Mouse (Mus musculus): ENCODE data around the gene Gemin8. TPM values are rescaled to one million over a fixed set of nuclear protein-coding genes. Genes with fewer than 3 reads are reported as not detected.

Gene Gemin8
- 0.66 and 2.9 TPM in 2 replicates for polyA plus RNA-seq (2012; ENCODE audit: low replicate concordance)

GRCm38 (mm10) chrX:166169892-166170799, at the start of gene Gemin8:
Gene Gemin8, plus strand, starts transcription at chrX:166170454.

GRCm38 (mm10) chrX:166238831-166239460, 68.7 kb downstream of the Gemin8 start, which contains the start of gene Gpm6b:
Gene Gpm6b, plus strand, starts transcription at chrX:166238911.

Other genes with a start within 250 kb of the Gemin8 start
- gene Gpm6b, start 68.5 kb downstream of the Gemin8 start, polyA plus RNA-seq (2012; ENCODE audit: low replicate concordance): 1.1 and 3.4 TPM in 2 replicates

Data from hematopoietic multipotent progenitor cell, adult 10-12 weeks (in vitro differentiated cells).